Mouse (Mus musculus): Measurements from ENCODE around the gene Pias3. TPM values are rescaled to one million over a fixed set of nuclear protein-coding genes. Genes with fewer than 3 reads are reported as not detected.
"Not testable (repeated sequence)": the region's sequence is repeated elsewhere in the genome, so short reads cannot be mapped to it uniquely, and the experiment has no call there.

Gene Pias3
- 42.2 and 43.4 TPM in 2 replicates for polyA plus RNA-seq (2016; fragmentation: Nextera tagmentation; extraction: Ambion mirVana)

DNA sequence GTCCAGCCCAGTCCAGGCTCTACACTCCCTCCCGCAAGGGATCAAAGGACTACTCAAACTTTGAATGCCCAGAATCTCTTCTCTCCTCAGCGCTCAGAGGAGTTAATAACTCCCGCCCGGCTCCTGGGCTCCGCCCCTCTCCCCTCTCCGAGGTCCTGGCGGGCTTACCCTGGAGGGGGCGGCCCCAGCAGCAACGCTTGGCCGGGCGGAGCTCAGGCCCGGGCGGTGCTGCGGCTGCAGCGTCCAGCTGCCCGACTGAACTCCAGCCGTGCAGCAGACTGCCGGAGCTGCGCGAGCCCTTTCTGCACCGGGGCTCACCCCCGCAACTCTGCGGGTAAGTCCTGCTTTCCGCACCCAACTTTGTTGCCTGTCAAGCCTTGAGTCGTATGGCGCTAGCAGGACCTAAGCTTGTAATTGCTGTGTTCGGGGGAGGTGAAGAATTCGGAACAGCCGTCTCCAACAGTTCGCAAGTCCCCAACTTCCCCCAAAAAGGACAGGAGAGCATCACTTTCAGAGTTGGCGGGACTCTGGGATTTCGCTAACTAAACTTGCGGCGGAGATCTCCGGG, at the start of gene Pias3:
Gene Pias3 (plus strand): TSS at position 187 of the 568 bp plus-strand sequence.
- WGBS = under 1% methylated on average over 35 of the region's 35 CpGs
- Histone ChIP-seq H3K9me3 (no peaks in the 10 kb centered on the region), H3K9ac (peak within 1 kb of the TSS; percentile 84), H3K4me1 (peaks cover 23% of the 10 kb centered on the region), H3K36me3 (replicated peaks) (peaks cover 18% of the 10 kb centered on the region), H3K4me2 (peak within 1 kb of the TSS; percentile 76), H3K27ac (peak within 1 kb of the TSS; percentile 95), H3K27me3 (no peaks in the 10 kb centered on the region; the same call in 1 of the 2 replicates), H3K4me3 (replicated peaks) (peak within 1 kb of the TSS; percentile 82)
- peak; percentile 76 for ATAC-seq (ENCODE audit: low FRiP score)

DNA sequence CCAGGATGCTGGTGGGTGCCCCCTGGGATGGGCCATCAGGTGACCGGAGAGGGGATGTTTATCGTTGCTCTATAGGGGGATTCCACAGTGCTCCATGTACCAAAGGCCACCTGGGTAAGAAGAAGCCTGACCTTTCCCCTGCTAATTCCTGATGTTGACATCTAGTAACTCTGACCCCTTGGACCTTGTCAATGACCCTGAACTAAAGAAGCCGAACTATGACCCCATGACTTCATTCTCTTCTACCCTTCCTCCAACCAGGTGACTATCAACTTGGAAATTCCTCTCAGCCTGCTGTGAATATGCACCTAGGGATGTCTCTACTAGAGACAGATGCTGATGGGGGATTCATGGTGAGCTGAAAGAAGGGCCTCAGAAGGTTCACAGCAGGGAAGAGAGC, 48.8 kb upstream of the Pias3 start:
- Histone ChIP-seq H3K9me3 (no peaks in the 10 kb centered on the region), H3K4me2 (no peak overlapping the region), H3K9ac (no peak overlapping the region), H3K27ac (no peak overlapping the region), H3K27me3 (no peaks in the 10 kb centered on the region), H3K4me1 (no peaks in the 10 kb centered on the region), H3K36me3 (replicated peaks) (peaks cover 18% of the 10 kb centered on the region), H3K4me3 (replicated peaks) (no peak overlapping the region)
- 89% methylated on average over 3 of the region's 3 CpGs for WGBS
- no peak for ATAC-seq (ENCODE audit: low FRiP score)

DNA sequence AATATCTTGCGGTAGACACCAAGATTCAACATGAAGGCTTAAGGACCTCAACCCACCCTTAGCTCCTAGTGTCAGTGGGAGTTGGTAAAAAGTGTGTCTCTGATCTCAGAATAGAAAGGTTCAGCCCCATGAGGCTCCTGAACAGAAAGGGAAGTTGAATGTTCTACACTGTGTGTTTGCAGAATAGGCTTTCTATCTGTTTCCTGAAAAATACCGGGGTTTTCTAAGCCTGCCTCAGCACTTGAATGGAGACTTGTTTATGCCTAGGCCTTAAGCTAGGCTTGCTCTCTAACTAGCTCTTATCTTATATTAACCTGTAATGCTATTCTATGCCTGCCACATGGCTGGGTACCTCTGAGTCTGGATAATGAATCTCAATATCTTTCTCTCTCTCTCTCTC, 35.3 kb upstream of the Pias3 start:
- no peaks in the 10 kb centered on the region for H3K36me3 ChIP-seq (replicated peaks)
- no peak overlapping the region for H3K4me3 ChIP-seq (replicated peaks)
- ATAC-seq (ENCODE audit: low FRiP score) = no peak
- WGBS = 90% methylated on average over 2 of the region's 2 CpGs
- no peak overlapping the region for H3K4me2 ChIP-seq
- H3K4me1 ChIP-seq = peaks cover 12% of the 10 kb centered on the region
- no peak overlapping the region for H3K27ac ChIP-seq
- no peaks in the 10 kb centered on the region for H3K9me3 ChIP-seq
- H3K9ac ChIP-seq = no peak overlapping the region
- H3K27me3 ChIP-seq = peaks cover 4% of the 10 kb centered on the region; the same call in 1 of the 2 replicates

DNA sequence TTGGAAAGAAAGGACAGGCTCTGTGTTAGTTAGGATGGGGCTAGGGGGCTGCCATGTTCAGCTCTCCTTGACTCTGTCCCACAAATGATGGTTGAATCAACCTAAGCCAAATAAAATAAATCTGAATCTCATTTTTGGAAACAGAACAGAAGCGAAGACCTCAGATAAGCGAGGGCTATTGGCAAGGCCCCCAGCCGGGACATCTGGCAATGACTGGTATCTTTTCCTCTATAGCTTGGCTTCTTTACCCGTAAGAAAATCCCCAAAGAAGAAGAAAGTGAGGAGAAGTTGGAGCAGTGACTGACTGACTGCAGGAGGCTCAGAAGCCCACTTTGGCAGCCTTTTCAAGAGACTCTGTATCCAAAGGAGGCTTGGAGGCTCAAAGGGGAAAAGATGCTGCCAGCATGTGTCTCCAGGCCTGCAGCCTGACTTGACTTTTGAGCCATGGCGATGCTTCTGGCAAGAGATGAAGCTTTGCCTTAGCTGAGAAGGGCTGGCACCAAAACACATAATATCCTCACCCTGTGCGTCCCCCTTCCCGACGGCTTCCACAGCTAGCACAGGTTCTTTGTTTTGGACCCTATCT, 33.4 kb upstream of the Pias3 start:
- no peak overlapping the region for H3K27ac ChIP-seq

DNA sequence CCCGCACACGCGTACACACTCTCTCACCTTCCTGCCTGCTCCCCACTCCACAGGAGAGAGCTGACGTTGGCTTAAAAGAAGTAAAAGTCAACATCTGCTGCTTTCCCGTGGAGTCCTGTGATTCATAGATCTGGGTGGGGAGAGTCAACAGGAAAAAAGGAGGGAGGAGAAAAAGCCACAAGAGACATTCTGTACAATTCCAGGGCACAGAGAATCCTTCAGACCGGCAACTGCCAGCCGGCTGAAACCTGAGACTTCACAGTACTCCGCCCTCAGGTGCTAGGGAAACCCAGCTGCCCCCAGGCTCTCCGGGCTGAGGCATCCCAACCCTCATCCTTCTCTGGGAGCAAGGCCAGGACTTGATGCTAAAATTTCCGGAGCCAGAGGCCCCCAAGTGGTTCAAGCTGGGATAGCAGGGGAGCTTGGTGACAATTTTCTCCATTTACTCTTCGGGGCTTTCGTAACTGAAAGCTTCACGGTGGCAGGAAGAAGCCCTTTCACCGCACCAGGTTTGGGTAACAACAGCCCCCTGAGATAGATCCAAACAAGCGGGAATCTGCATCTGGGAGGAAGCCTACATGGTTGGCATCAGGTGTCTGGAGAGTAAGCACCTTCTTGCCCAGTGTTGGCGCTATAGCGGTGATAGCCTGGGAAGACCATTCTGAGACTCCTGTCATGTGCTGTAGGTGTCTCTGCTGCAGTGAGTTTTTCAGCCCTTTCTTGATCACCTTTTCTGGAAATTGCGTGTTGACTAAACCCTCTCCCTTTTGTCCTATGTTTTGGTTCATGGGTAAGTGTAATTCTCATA, 32.5 kb upstream of the Pias3 start:
- Histone ChIP-seq H3K4me2 (peak overlapping the region; percentile 55), H3K4me3 (replicated peaks) (peak overlapping the region; percentile 28), H3K36me3 (replicated peaks) (no peaks in the 10 kb centered on the region), H3K27ac (0 out of 2 replicates have a peak overlapping the region, but pooled peaks have one; percentile 16), H3K9ac (peak overlapping the region; percentile 49), H3K4me1 (peaks cover 12% of the 10 kb centered on the region), H3K27me3 (peaks cover 4% of the 10 kb centered on the region; the same call in 1 of the 2 replicates), H3K9me3 (no peaks in the 10 kb centered on the region)
- ATAC-seq (ENCODE audit: low FRiP score) = peak; percentile 81
- WGBS = 5% methylated on average over 17 of the region's 18 CpGs

More for the DNA sequence above, 33.4 kb upstream of the Pias3 start:
- Histone ChIP-seq H3K27me3 (peaks cover 4% of the 10 kb centered on the region; the same call in 1 of the 2 replicates), H3K4me1 (peaks cover 12% of the 10 kb centered on the region), H3K36me3 (replicated peaks) (no peaks in the 10 kb centered on the region), H3K9ac (peak overlapping the region; percentile 49; the same call in 1 of the 2 replicates), H3K4me2 (peak overlapping the region; percentile 55), H3K9me3 (no peaks in the 10 kb centered on the region), H3K4me3 (replicated peaks) (peak overlapping the region; percentile 28)
- WGBS = 43% methylated on average over 8 of the region's 8 CpGs
- no peak for ATAC-seq (ENCODE audit: low FRiP score)

DNA sequence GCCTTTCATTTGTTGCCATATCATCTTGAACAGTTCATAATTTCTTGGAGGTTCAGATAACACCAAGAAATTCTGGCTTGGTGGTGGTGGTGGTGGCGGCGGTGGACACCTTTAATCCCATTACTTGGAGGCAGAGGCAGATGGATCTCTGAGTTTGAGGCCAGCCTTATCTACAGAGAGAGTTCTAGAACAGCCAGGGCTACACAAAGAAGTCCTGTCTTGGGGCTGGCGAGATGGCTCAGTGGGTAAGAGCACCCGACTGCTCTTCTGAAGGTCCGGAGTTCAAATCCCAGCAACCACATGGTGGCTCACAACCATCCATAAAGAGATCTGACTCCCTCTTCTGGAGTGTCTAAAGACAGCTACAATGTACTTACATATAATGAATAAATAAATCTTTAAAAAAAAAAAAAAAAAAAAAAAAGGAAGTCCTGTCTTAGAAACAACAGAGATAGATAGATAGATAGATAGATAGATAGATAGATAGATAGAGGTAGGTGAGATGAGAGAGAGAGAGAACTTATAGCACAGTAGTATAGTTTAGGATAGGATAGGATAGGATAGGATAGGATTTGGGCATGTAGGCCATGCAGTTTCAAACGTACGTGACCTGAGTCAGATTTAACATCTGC, 30.3 kb upstream of the Pias3 start:
- H3K36me3 ChIP-seq (replicated peaks); H3K9ac ChIP-seq; H3K9me3 ChIP-seq; ATAC-seq (ENCODE audit: low FRiP score); H3K27ac ChIP-seq; H3K4me2 ChIP-seq; H3K4me3 ChIP-seq (replicated peaks); H3K27me3 ChIP-seq: not testable (repeated sequence)
- 88% methylated on average over 7 of the region's 7 CpGs for WGBS
- H3K4me1 ChIP-seq = peaks cover 15% of the 10 kb centered on the region

DNA sequence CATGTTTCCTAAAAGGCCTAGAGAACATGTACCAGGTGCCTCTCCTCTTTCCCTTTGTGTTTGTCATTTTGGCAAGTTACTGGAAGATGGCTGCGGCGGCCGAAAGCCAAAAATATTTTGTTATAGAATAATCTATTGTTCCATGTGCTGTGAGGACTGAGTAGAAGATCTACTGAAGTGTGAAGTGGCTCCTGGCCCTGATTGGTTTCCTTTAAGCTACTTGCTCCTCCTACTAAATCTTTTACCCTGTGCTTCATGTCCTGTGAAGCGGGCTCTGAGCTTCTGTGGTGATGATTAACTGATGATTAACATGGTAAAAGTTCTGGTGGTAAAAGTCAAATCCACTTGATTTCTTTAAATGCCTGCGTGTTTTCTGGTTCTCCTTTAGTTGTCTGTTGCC, 29.3 kb upstream of the Pias3 start:
- no peak overlapping the region for H3K4me3 ChIP-seq (replicated peaks)
- no peak overlapping the region for H3K9ac ChIP-seq
- ATAC-seq (ENCODE audit: low FRiP score) = no peak
- peaks cover 15% of the 10 kb centered on the region for H3K4me1 ChIP-seq
- H3K4me2 ChIP-seq = no peak overlapping the region
- H3K27me3 ChIP-seq = peaks cover 16% of the 10 kb centered on the region
- no peaks in the 10 kb centered on the region for H3K36me3 ChIP-seq (replicated peaks)
- no peaks in the 10 kb centered on the region for H3K9me3 ChIP-seq
- WGBS = 100% methylated on average over 5 of the region's 5 CpGs
- no peak overlapping the region for H3K27ac ChIP-seq

DNA sequence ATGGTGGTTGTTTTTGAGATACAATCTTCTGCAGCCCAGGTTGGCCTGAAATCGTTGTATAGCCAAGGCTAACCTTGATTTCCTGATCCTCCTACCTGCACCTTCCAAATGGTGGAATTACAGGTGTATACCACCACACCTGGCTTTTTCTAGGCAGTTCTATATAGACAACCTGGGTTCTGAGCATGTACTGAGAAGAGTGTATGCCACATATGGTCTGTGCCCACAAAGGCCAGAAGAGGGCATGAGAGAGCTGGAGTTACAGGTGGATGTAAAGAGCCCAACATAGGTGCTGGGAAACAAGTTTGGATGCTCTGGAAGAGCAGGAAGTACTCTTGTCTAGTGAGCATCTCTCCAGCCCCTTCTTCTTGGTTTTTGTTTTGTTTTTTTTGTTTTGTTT, 28.9 kb upstream of the Pias3 start:
- WGBS = 43% methylated on average over 1 of the region's 1 CpGs

DNA sequence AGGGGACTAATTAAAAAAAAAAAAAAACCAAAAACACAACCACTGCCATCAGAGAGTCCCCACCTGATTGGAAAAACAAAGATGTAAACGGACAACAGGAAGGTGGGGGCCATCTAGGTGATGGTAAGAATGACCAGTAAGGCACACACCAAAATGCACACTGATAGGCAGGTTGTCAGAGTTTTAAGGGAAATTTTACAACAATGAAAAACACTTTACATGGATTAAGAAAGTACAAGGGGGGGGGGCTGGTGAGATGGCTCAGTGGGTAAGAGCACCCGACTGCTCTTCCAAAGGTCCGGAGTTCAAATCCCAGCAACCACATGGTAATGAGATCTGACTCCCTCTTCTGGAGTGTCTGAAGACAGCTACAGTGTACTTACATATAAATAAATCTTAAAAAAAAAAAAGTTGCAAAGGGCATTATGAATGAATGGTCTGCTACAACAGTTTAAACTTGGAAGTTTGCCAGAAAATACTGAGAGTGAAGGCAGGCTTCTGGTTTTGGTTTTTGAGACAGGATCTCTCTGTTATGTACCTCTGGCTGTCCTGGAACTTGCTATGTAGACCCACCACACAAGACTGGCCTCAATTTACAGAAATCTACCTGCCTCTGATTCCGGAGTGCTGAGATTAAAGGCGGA, 27.6 kb upstream of the Pias3 start:
- WGBS = 93% methylated on average over 5 of the region's 5 CpGs
- Histone ChIP-seq H3K4me3 (replicated peaks) (no peak overlapping the region), H3K36me3 (replicated peaks) (no peaks in the 10 kb centered on the region), H3K27me3 (peaks cover 16% of the 10 kb centered on the region), H3K9ac (no peak overlapping the region), H3K27ac (no peak overlapping the region), H3K4me1 (peaks cover 7% of the 10 kb centered on the region), H3K4me2 (no peak overlapping the region), H3K9me3 (no peaks in the 10 kb centered on the region)
- ATAC-seq (ENCODE audit: low FRiP score) = no peak

More for the DNA sequence above, 28.9 kb upstream of the Pias3 start:
- no peak overlapping the region for H3K4me3 ChIP-seq (replicated peaks)
- no peak for ATAC-seq (ENCODE audit: low FRiP score)
- H3K9me3 ChIP-seq = no peaks in the 10 kb centered on the region
- H3K27ac ChIP-seq = no peak overlapping the region
- H3K36me3 ChIP-seq (replicated peaks) = no peaks in the 10 kb centered on the region
- peaks cover 16% of the 10 kb centered on the region for H3K27me3 ChIP-seq
- no peak overlapping the region for H3K4me2 ChIP-seq
- H3K9ac ChIP-seq = no peak overlapping the region
- H3K4me1 ChIP-seq = peaks cover 15% of the 10 kb centered on the region

DNA sequence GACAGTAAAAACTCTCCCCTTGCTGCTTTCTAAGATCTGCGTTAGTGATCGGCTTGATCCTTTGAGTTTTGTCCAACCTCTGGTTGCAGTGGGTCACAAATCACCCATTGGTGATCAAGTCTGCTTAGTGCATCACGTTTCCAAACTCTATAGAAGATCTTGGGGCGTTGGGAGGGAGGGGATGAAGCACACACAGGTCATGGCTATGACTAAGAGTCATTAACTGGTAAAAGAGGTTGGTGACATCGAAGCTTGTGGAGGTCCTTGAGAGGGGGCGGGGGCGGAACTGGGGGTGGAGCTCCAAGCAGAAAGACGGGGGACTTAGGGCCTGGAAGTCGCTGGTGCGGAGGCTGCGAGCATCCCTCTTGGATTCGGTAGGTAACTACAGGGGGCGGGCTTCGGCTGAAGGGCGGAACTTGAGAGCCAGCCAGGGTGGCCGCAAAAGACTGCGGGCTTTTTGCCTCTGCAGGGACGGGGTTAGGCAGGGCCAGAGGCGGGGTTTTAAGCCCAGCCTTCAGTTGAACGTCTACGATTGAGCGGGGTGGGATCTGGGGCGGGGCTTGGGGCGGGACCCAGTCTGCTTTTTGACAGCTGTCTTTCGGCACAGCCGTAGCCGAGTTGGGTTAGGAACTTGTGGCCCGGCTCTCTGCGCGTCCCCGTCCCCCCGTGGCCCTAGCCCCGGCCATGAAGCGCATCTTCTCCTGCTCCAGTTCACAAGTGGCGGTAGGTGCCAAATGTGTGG, 26.3 kb upstream of the Pias3 start, which contains the start of gene Ankrd35:
Gene Ankrd35 (plus strand): TSS at position 405 of the 742 bp plus-strand sequence.
- Histone ChIP-seq H3K9me3 (no peaks in the 10 kb centered on the region), H3K27ac (no peak within 1 kb of the TSS), H3K36me3 (replicated peaks) (no peaks in the 10 kb centered on the region), H3K4me2 (peak within 1 kb of the TSS; percentile 77), H3K9ac (peak within 1 kb of the TSS; percentile 49), H3K27me3 (peaks cover 12% of the 10 kb centered on the region), H3K4me1 (peaks cover 3% of the 10 kb centered on the region; the same call in 1 of the 2 replicates), H3K4me3 (replicated peaks) (peak within 1 kb of the TSS; percentile 40)
- ATAC-seq (ENCODE audit: low FRiP score) = peak; percentile 84
- 5% methylated on average over 35 of the region's 35 CpGs for WGBS

DNA sequence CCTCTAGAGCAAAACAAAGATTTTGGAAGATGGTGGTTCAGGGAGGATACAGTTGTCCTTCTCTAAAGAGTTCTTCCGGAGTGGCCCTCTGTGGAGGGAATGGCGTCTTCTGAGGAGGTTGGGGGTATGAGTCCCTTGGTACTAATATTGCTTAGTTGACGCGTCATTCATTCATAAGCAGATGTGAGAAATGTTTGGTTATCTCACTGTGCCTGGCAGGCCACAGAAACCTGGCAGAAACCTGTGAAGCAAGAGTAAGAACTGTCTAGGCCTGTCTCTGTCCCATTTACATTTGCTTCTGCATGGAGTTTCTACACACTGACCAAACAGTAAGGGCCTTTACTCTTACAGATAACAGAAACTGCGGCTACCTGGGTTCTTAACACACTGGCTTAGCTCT, 24.7 kb upstream of the Pias3 start:
- peaks cover 8% of the 10 kb centered on the region for H3K4me1 ChIP-seq
- H3K4me3 ChIP-seq (replicated peaks) = no peak overlapping the region
- no peak for ATAC-seq (ENCODE audit: low FRiP score)
- H3K36me3 ChIP-seq (replicated peaks) = no peaks in the 10 kb centered on the region
- no peaks in the 10 kb centered on the region for H3K9me3 ChIP-seq
- no peak overlapping the region for H3K27ac ChIP-seq
- H3K27me3 ChIP-seq = peaks cover 12% of the 10 kb centered on the region
- no peak overlapping the region for H3K4me2 ChIP-seq
- H3K9ac ChIP-seq = no peak overlapping the region
- WGBS = 90% methylated on average over 5 of the region's 5 CpGs

Measured in forebrain, embryonic 12.5 days (tissue).